Mouse (Mus musculus): ENCODE measurements around the gene Cul1. TPM values are rescaled to one million over a fixed set of nuclear protein-coding genes. Genes with fewer than 3 reads are reported as not detected.

Cul1 gene
- polyA plus RNA-seq, 1 experiment from 2014 or later = 45.7 TPM

DNA sequence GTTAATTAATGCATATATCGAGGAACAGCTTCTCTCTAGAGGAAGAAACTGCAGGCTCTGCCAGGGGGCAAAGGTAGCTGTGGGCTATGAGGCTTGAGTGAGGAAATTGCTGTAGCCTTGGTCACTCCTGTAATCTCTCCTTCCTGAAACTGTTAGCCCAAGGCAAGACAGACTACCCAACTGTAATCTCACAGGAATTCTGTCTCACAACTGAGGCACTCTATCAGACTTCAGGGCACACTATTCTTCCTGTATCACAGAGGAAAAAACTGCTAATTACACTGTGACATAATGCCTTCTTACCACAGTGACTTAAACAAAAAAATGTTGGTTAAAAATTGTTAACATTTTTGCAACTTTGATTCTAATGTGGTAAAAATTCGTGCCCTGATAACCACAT is 106.1 kb downstream of the Cul1 start:
- WGBS (ENCODE audit: insufficient replicate concordance) = 82% methylated on average over 2 of the region's 2 CpGs
- TF ChIP-seq EP300 (IDR thresholded peaks at IDR 0.05; ENCODE audit: low read depth) (no peak), CTCF (IDR thresholded peaks at IDR 0.05; ENCODE audit: low read depth) (no peak)
- ATAC-seq = no peak
- peaks cover 59% of the 10 kb centered on the region for H3K36me3 ChIP-seq (replicated peaks; ENCODE audit: insufficient read depth, low read length)
- no peak for DNase-seq
- H3K27me3 ChIP-seq (ENCODE audit: insufficient read depth, low read length) = no peaks in the 10 kb centered on the region
- H3K4me1 ChIP-seq (ENCODE audit: insufficient read depth) = peaks cover 3% of the 10 kb centered on the region; the same call in 1 of the 2 replicates
- H3K9me3 ChIP-seq (ENCODE audit: low read length) = no peaks in the 10 kb centered on the region
- no peak overlapping the region for H3K4me2 ChIP-seq (ENCODE audit: low read depth, low read length)
- no peak overlapping the region for H3K27ac ChIP-seq (ENCODE audit: low read depth)
- H3K4me3 ChIP-seq (ENCODE audit: low read depth, low read length) = no peak overlapping the region
- H3K9ac ChIP-seq (replicated peaks) = no peak overlapping the region

DNA sequence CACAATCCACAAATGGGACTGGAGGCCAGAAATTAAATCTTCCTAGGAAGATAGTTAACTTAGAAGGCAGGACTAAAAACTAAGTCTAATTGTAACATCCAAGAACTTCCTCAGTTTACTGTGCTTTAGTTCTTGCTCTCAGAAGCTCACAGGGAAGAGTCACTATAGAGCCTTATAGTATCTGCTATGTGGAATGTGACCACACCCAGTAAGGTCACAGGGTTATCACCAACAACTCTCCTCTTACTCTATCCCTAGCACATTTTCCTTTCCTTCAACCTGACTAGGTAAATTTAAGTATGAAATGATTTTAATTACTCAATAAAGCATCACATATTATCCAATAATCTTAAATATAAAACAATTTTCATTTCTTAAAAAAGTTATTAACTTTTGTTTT is 107.2 kb downstream of the Cul1 start:
- H3K4me1 ChIP-seq (ENCODE audit: insufficient read depth) = peaks cover 6% of the 10 kb centered on the region; the same call in 1 of the 2 replicates
- TF ChIP-seq EP300 (IDR thresholded peaks at IDR 0.05; ENCODE audit: low read depth) = no peak
- no peak for TF ChIP-seq CTCF (IDR thresholded peaks at IDR 0.05; ENCODE audit: low read depth)
- no peak overlapping the region for H3K27ac ChIP-seq (ENCODE audit: low read depth)
- DNase-seq (no peak), ATAC-seq (no peak)
- H3K4me2 ChIP-seq (ENCODE audit: low read depth, low read length) = no peak overlapping the region
- peaks cover 52% of the 10 kb centered on the region for H3K36me3 ChIP-seq (replicated peaks; ENCODE audit: insufficient read depth, low read length)
- H3K4me3 ChIP-seq (ENCODE audit: low read depth, low read length) = no peak overlapping the region
- no peaks in the 10 kb centered on the region for H3K27me3 ChIP-seq (ENCODE audit: insufficient read depth, low read length)
- H3K9ac ChIP-seq (replicated peaks) = no peak overlapping the region
- H3K9me3 ChIP-seq (ENCODE audit: low read length) = no peaks in the 10 kb centered on the region

DNA sequence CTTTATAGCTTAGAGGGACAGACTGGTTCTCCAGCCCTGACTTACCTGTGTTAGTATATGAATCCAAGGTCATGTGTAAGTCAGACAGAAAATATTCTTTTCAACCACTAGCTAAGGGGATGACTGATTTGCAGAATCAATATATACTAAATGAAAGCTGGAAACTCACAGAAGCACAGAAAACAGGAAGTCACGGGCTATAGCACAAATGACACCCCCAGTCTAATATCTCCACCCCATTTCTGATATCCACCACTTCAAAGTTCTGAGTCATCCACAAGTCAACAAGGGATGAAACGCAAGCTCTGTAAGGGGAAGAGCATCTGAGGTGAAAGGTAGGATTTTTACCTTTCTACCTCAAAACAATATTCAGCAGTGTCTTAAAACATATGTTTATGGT is 107.6 kb downstream of the Cul1 start:
- no peak overlapping the region for H3K4me2 ChIP-seq (ENCODE audit: low read depth, low read length)
- no peak overlapping the region for H3K27ac ChIP-seq (ENCODE audit: low read depth)
- H3K9ac ChIP-seq (replicated peaks) = no peak overlapping the region
- H3K4me1 ChIP-seq (ENCODE audit: insufficient read depth) = peaks cover 6% of the 10 kb centered on the region; the same call in 1 of the 2 replicates
- DNase-seq (no peak), ATAC-seq (no peak)
- no peak overlapping the region for H3K4me3 ChIP-seq (ENCODE audit: low read depth, low read length)
- H3K36me3 ChIP-seq (replicated peaks; ENCODE audit: insufficient read depth, low read length) = peaks cover 50% of the 10 kb centered on the region
- TF ChIP-seq CTCF (IDR thresholded peaks at IDR 0.05; ENCODE audit: low read depth) (no peak), EP300 (IDR thresholded peaks at IDR 0.05; ENCODE audit: low read depth) (no peak)
- whole genome bisulfite sequencing (ENCODE audit: insufficient replicate concordance) = 48% methylated on average over 2 of the region's 2 CpGs
- H3K27me3 ChIP-seq (ENCODE audit: insufficient read depth, low read length) = no peaks in the 10 kb centered on the region
- H3K9me3 ChIP-seq (ENCODE audit: low read length) = no peaks in the 10 kb centered on the region

DNA sequence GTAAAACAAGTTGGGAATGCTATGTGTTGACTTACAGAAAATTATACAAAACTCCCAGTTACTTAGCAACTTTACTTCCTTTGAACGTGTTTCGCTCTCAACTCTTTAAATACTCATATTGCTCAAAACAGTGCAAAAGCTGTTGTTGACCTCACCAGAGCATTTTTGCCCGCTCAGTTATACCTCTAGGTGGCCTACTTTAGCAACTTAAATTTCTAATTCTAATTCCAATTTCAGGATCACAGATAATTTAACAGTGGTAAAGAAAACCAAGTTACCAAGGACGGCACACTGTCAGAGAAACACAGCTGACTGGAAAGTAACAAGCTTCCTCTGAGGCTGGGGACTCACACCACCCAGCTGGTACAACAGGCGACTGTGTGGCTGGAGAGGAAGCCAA is 108.2 kb downstream of the Cul1 start:
- Histone ChIP-seq H3K36me3 (replicated peaks; ENCODE audit: insufficient read depth, low read length) (peaks cover 45% of the 10 kb centered on the region), H3K4me1 (ENCODE audit: insufficient read depth) (peaks cover 6% of the 10 kb centered on the region; the same call in 1 of the 2 replicates), H3K4me3 (ENCODE audit: low read depth, low read length) (no peak overlapping the region), H3K4me2 (ENCODE audit: low read depth, low read length) (no peak overlapping the region), H3K27ac (ENCODE audit: low read depth) (no peak overlapping the region), H3K27me3 (ENCODE audit: insufficient read depth, low read length) (no peaks in the 10 kb centered on the region), H3K9ac (replicated peaks) (no peak overlapping the region), H3K9me3 (ENCODE audit: low read length) (no peaks in the 10 kb centered on the region)
- DNase-seq (no peak), ATAC-seq (no peak)
- 76% methylated on average over 5 of the region's 5 CpGs for WGBS (ENCODE audit: insufficient replicate concordance)
- TF ChIP-seq EP300 (IDR thresholded peaks at IDR 0.05; ENCODE audit: low read depth) (no peak), CTCF (IDR thresholded peaks at IDR 0.05; ENCODE audit: low read depth) (peak; percentile 37)

DNA sequence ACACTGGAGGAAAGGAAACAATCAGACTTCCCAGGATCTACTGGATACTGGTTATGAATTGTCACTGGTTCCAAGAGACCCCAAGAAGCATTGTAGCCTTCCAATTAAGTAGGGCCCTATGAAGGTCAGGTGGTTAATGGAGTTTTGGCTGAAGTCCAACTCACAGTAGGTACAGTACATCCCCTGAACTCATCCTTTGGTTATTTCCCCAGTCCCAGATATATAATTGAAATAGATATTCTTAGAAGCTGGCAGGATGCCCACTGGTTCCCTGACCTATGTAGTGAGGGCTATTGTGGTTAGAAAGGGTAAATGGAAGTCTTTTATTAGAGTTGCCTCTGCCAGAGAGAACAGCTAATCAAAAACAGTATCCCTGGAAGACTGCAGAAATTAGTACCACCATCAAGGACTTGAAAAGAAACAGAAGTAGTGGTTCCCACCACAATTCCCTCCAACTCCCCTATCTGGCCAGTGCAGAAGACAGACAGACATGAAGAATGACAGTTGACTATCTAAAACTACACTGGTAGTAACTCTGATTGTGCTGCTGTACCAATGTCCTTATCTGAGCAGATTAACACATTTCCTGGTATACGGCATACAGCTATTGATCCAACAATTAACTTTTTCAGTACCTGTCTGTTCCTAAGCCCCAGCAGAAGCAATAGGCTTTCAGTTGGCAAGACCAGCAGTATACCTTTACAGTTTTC is 112.3 kb downstream of the Cul1 start:
- DNase-seq = no peak
- peak; percentile 88 for ATAC-seq
- Histone ChIP-seq H3K27ac (ENCODE audit: low read depth) (0 out of 2 replicates have a peak overlapping the region, but pooled peaks have one; percentile 16), H3K27me3 (ENCODE audit: insufficient read depth, low read length) (no peaks in the 10 kb centered on the region), H3K4me3 (ENCODE audit: low read depth, low read length) (no peak overlapping the region), H3K9me3 (ENCODE audit: low read length) (no peaks in the 10 kb centered on the region; the same call in 1 of the 2 replicates), H3K4me2 (ENCODE audit: low read depth, low read length) (no peak overlapping the region), H3K9ac (replicated peaks) (no peak overlapping the region), H3K4me1 (ENCODE audit: insufficient read depth) (peaks cover 6% of the 10 kb centered on the region; the same call in 1 of the 2 replicates), H3K36me3 (replicated peaks; ENCODE audit: insufficient read depth, low read length) (peaks cover 54% of the 10 kb centered on the region)
- TF ChIP-seq EP300 (IDR thresholded peaks at IDR 0.05; ENCODE audit: low read depth) (peak; percentile 97), CTCF (IDR thresholded peaks at IDR 0.05; ENCODE audit: low read depth) (no peak)
- 41% methylated on average over 1 of the region's 1 CpGs for WGBS (ENCODE audit: insufficient replicate concordance)

DNA sequence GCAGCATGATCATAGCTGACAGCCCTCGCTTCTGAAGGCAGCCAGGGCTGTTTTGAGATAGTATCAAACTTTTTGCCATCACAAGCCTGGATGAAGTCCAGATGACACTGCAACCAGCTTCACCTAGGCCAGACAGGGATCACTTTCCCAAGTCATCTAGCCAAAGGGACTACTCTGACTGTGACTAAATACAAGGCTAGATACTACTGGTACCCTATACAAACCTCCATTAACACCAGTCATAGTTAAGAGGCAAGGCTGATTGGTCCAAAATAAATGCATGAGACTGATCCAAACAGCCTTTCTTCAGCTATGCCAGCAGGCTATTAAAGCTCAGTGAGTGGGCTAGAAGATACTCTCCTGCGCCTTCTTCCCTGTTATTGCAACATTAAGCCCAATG is 119.7 kb downstream of the Cul1 start:
- no peak for DNase-seq
- Histone ChIP-seq H3K36me3 (replicated peaks; ENCODE audit: insufficient read depth, low read length) (peaks cover 42% of the 10 kb centered on the region), H3K27me3 (ENCODE audit: insufficient read depth, low read length) (no peaks in the 10 kb centered on the region), H3K4me3 (ENCODE audit: low read depth, low read length) (no peak overlapping the region), H3K9me3 (ENCODE audit: low read length) (no peaks in the 10 kb centered on the region; the same call in 1 of the 2 replicates), H3K4me1 (ENCODE audit: insufficient read depth) (no peaks in the 10 kb centered on the region), H3K9ac (replicated peaks) (no peak overlapping the region), H3K4me2 (ENCODE audit: low read depth, low read length) (no peak overlapping the region), H3K27ac (ENCODE audit: low read depth) (no peak overlapping the region)
- no peak for ATAC-seq
- WGBS (ENCODE audit: insufficient replicate concordance) = 87% methylated on average over 2 of the region's 2 CpGs
- TF ChIP-seq EP300 (IDR thresholded peaks at IDR 0.05; ENCODE audit: low read depth) (no peak), CTCF (IDR thresholded peaks at IDR 0.05; ENCODE audit: low read depth) (no peak)

Other genes starting within 250 kb of the Cul1 start
- 36.5 and 37.2 TPM in 2 replicates for gene Ezh2, start 141.9 kb downstream of the Cul1 start, polyA plus RNA-seq (2015; fragmentation: Nextera tagmentation; extraction: Ambion mirVana)

Measured in liver, postnatal 0 days (tissue).